Comparison of ENCODE assay signal across 10 mouse cellular contexts in genomic region chr5:73236894-73237334, GRCm38 (mm10). TPM values are rescaled to one million over a fixed set of nuclear protein-coding genes. Genes with fewer than 3 reads are reported as not detected.
DNase-seq lines count a peak whose midpoint lies in the region; ATAC-seq lines count a peak whose summit lies in the region.
"Had no signal": no experiment of that assay in that cellular context is flagged by ENCODE, and none has a peak within 500 bp of the region (broad histone marks: within the 10 kb centered on the region; RNA-seq: fewer than 3 reads in every experiment).

No protein-coding gene starts in this region.

- H3K36me3 ChIP-seq in heart, embryonic 15.5 days = no peaks in the 10 kb centered on the region
- H3K36me3 ChIP-seq in hindbrain, embryonic 11.5 days (ENCODE audit: control insufficient read depth, insufficient read depth, low read length) = no peaks in the 10 kb centered on the region
- H3K36me3 ChIP-seq: stomach, embryonic 15.5 days had no signal

- no peak overlapping the region for H3K9ac ChIP-seq in heart, embryonic 15.5 days
- 0 out of 2 replicates have a peak overlapping the region, but pooled peaks have one; percentile 23 for H3K9ac ChIP-seq in hindbrain, embryonic 11.5 days (ENCODE audit: low read depth, low read length)
- H3K9ac ChIP-seq: stomach, embryonic 15.5 days had no signal

- DNase-seq in heart, adult 9 months (ENCODE audit: low spot score in 2 of 2) = no peak
- peak; percentile 24 for DNase-seq in thymus, postnatal 0 days (ENCODE audit: low spot score)
- no peak for DNase-seq in thymus, postnatal 10 days (ENCODE audit: low spot score in 2 of 2)
- DNase-seq in hindbrain, embryonic 11.5 days (ENCODE audit: low spot score) = peak; percentile 34
- DNase-seq in frontal cortex, postnatal 14 days (ENCODE audit: low spot score in 2 of 2) = no peak
- DNase-seq in layer of hippocampus, postnatal 10 days (ENCODE audit: low spot score in 2 of 2) = no peak
- DNase-seq: lung, postnatal 14 days had no signal

- H3K27me3 ChIP-seq in heart, embryonic 15.5 days = no peaks in the 10 kb centered on the region
- no peaks in the 10 kb centered on the region for H3K27me3 ChIP-seq in hindbrain, embryonic 11.5 days (ENCODE audit: control insufficient read depth, insufficient read depth, low read length)
- H3K27me3 ChIP-seq: Patski; stomach, embryonic 15.5 days had no signal

- H3K4me2 ChIP-seq in heart, embryonic 15.5 days = peak overlapping the region; percentile 30
- no peak overlapping the region for H3K4me2 ChIP-seq in hindbrain, embryonic 11.5 days (replicated peaks; ENCODE audit: low read depth, low read length)
- H3K4me2 ChIP-seq: stomach, embryonic 15.5 days had no signal

- H3K9me3 ChIP-seq in heart, embryonic 15.5 days (replicated peaks) = no peaks in the 10 kb centered on the region
- no peaks in the 10 kb centered on the region for H3K9me3 ChIP-seq in hindbrain, embryonic 11.5 days (ENCODE audit: control insufficient read depth, low read length)
- H3K9me3 ChIP-seq: stomach, embryonic 15.5 days had no signal

- H3K27ac ChIP-seq in heart, embryonic 15.5 days = peak overlapping the region; percentile 82
- H3K27ac ChIP-seq in hindbrain, embryonic 11.5 days (ENCODE audit: low read depth, low read length) = peak overlapping the region; percentile 47; the same call in 1 of the 2 replicates
- H3K27ac ChIP-seq: stomach, embryonic 15.5 days had no signal

- peak; percentile 56 for ATAC-seq in heart, embryonic 15.5 days (replicated peaks; ENCODE audit: insufficient number of reproducible peaks, insufficient read depth, low FRiP score, low read depth)
- ATAC-seq in hindbrain, embryonic 11.5 days (ENCODE audit: low FRiP score) = peak; percentile 59
- ATAC-seq: Patski had no signal

- 18% methylated on average over 6 of the region's 6 CpGs for WGBS in heart, embryonic 15.5 days
- WGBS in hindbrain, embryonic 11.5 days = 8% methylated on average over 6 of the region's 6 CpGs

- H3K4me1 ChIP-seq in heart, embryonic 15.5 days (replicated peaks) = peaks cover 46% of the 10 kb centered on the region
- H3K4me1 ChIP-seq in hindbrain, embryonic 11.5 days (replicated peaks; ENCODE audit: control insufficient read depth, insufficient read depth, low read length) = no peaks in the 10 kb centered on the region; the same call in 1 of the 2 replicates

- no peak overlapping the region for H3K4me3 ChIP-seq in heart, embryonic 15.5 days
- H3K4me3 ChIP-seq in hindbrain, embryonic 11.5 days (ENCODE audit: low read depth, low read length) = no peak overlapping the region
- H3K4me3 ChIP-seq: stomach, embryonic 15.5 days had no signal

RNA-seq across cellular contexts. Expression of gene Fryl, which starts 19.5 kb away (rescaled TPM):
- 25.7 and 28.4 TPM in 2 replicates for polyA plus RNA-seq in heart, embryonic 15.5 days (2015; fragmentation: Nextera tagmentation; extraction: Ambion mirVana)
- 46.9 and 63.2 TPM in 2 replicates for polyA plus RNA-seq in thymus, postnatal 0 days (2015; fragmentation: Nextera tagmentation; extraction: Ambion mirVana)
- polyA plus RNA-seq in hindbrain, embryonic 11.5 days (2014; fragmentation: Nextera tagmentation; extraction: Ambion mirVana) = 40.2 and 53.2 TPM in 2 replicates
- 10 to 100 TPM; 66.1 to 71.6 TPM for total RNA-seq in layer of hippocampus, postnatal 10 days (2021)

RNA-seq across cellular contexts. Expression of gene Ociad1, which starts 55.7 kb away (rescaled TPM):
- 237 and 244 TPM in 2 replicates for polyA plus RNA-seq in heart, embryonic 15.5 days (2015; fragmentation: Nextera tagmentation; extraction: Ambion mirVana)
- 216 and 233 TPM in 2 replicates for polyA plus RNA-seq in thymus, postnatal 0 days (2015; fragmentation: Nextera tagmentation; extraction: Ambion mirVana)
- 148 and 177 TPM in 2 replicates for polyA plus RNA-seq in hindbrain, embryonic 11.5 days (2014; fragmentation: Nextera tagmentation; extraction: Ambion mirVana)
- total RNA-seq in layer of hippocampus, postnatal 10 days (2021) = 100 to 1,000 TPM; 325 to 333 TPM

Comparison
In these comparisons a context has a peak if more than half of its experiments do, and no peak if none do; other contexts are left out.
1. DNase-seq: peak in thymus, postnatal 0 days (single experiment) and hindbrain, embryonic 11.5 days (single experiment); none in heart, adult 9 months (0 of 2), thymus, postnatal 10 days (0 of 2), frontal cortex, postnatal 14 days (0 of 2) and layer of hippocampus, postnatal 10 days (0 of 2).